Mouse (Mus musculus) lung, adult 2 months (tissue): ENCODE measurements around the gene Sumo2. TPM values are rescaled to one million over a fixed set of nuclear protein-coding genes. Genes with fewer than 3 reads are reported as not detected.
A peak's percentile ranks its signal among the peaks of the same experiment; 100 is the strongest.
"Not testable (repeated sequence)": the region's sequence is repeated elsewhere in the genome, so short reads cannot be mapped to it uniquely, and the experiment has no call there.

ENCODE experiments used
- DNase-seq: peaks from one replicate; pipeline ENCODE4 v3.0.0; 2022
- H3K4me1 ChIP-seq: fragments of 200-500 bp; 2 replicates; pipeline ENCODE4 v1.6.1; 2011; ENCODE audit warnings: low read length; ENCODE audit not compliant: control insufficient read depth, insufficient read depth
- H3K4me3 ChIP-seq: fragments of 200-500 bp; replicated peaks from 2 replicates; pipeline ENCODE3; 2011; ENCODE audit warnings: low read depth, mild to moderate bottlenecking, control low read depth, low read length; ENCODE audit errors: extremely low read depth
- CTCF ChIP-seq: fragments of 200-500 bp; IDR thresholded peaks from 2 replicates; pipeline ENCODE4 v1.5.1; 2011; ENCODE audit warnings: mild to moderate bottlenecking, low read length, control low read depth; ENCODE audit not compliant: insufficient read depth
- POLR2A ChIP-seq: fragments of 200-500 bp; IDR thresholded peaks from 2 replicates; pipeline ENCODE4 v1.6.1; 2011; ENCODE audit warnings: low read depth, mild to moderate bottlenecking, control low read depth, low read length, borderline replicate concordance; ENCODE audit errors: extremely low read depth
- WGBS: fragments of 180-500 bp; shearing (Covaris S2); methylation state at CpG from one replicate; pipeline ENCODE4 v1.1.7; 2018; 5-methylcytosine and 5-hydroxymethylcytosine counted together
- polyA plus RNA-seq: library from polyadenylated mRNA; depleted of rRNA; stranded (reverse); fragments of >200 nt; gene quantifications from 2 replicates; pipeline ENCODE4 v1.2.3, GENCODE M21; 2012

Gene Sumo2
- polyA plus RNA-seq, 1 experiment, result 67.9 TPM

DNA sequence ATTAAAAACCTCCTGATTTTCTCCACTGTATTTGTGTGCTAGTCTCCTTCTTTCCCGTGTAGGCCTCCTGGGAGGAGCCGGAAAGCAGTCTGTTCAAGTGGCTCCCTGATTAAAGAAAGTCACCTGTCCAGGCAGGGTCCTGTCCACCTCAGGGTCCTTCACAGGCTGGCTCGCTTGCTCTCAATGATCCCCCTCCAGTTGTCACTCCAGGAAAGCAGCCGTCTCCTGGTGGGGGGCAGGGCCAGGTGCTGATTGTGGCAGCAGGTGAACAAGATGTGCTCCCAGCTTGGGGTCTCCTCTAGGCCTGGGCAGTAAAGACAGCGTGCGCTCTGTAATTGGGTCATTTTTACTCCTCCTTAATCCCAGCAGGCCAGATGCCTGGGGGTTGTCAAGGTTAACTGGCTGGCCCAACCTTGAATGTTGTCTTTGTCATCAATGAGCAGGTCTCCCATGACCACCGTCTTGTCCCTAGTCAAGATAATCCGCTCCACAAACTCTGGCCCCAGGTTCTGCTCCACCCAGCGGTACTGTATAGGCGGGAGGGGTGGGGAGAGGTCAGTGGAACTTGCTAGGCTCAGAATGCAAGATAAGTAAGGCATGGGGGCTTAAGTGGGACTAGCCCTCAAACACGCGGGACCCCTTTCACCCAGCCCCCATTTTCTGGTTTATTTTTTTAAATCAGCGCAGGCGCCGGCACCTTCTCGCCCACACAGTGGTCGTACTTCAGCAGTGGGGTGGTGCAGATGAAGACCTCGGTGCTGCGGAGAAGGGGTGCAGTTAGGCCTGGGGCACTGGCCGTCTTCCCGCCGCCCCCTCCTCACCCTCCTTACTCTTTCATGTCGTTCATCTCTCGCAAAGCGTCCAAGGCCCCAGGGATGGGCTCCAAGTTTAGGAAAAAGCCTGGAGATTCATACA lies 45.4 kb downstream of the Sumo2 start:
- DNase-seq, result no peak
- Histone ChIP-seq H3K4me1 (peaks cover 9% of the 10 kb centered on the region; the same call in 1 of the 2 replicates), H3K4me3 (peak overlapping the region; percentile 68)
- TF ChIP-seq POLR2A, result no peak
- no peak for TF ChIP-seq CTCF
- 27% methylated on average over 25 of the region's 25 CpGs for WGBS

DNA sequence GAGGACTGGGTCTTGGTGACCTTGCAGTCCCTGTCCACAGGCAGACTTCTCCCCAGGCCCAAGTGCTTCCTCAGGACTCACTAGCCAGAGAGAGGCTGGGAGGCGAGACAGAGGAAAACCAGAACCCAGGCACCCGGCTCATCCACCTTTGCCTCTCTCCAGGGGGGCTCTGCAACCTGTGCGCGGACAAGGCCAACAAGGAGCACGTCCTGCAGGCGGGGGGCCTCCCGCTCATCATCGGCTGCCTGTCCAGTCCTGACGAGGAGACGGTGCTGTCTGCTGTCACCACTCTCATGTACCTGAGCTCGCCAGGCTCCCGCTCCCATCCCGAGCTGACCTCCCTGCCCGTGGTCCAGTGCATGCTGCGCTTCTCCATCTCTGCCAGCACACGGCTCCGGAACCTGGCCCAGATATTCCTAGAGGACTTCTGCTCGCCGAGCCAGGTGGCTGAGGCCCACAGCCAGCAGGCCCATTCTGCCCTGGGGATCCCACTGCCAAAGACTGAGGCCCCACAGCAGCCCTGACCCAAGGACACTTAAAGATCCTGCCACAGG lies 47.4 kb downstream of the Sumo2 start:
- TF ChIP-seq POLR2A, result no peak
- TF ChIP-seq CTCF, result no peak
- no peak for DNase-seq
- 88% methylated on average over 19 of the region's 19 CpGs for WGBS
- Histone ChIP-seq H3K4me3 (no peak overlapping the region), H3K4me1 (peaks cover 9% of the 10 kb centered on the region; the same call in 1 of the 2 replicates)

DNA sequence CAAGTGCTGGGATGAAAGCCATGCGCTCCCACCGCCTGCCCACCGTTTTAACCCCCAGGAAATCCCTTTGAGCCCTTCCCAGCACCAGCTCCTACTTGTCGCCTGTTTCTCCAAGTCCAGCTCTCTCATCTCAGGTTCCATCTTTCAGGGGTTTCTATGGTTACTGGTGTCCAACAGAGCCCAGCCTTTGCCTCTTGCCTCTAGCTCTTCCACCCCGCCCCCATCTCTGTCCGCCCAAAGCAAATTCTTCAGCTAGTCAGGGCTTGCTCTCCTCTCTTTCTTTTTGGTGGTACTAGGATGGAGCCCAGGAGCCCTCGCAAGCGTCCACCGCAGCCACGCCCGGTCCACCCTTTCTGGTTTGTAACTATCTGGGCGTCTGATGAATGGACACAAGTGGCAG lies 50.9 kb downstream of the Sumo2 start:
- DNase-seq, result no peak
- 83% methylated on average over 12 of the region's 12 CpGs for WGBS
- no peak for TF ChIP-seq CTCF
- Histone ChIP-seq H3K4me3 (no peak overlapping the region), H3K4me1 (no peaks in the 10 kb centered on the region)

DNA sequence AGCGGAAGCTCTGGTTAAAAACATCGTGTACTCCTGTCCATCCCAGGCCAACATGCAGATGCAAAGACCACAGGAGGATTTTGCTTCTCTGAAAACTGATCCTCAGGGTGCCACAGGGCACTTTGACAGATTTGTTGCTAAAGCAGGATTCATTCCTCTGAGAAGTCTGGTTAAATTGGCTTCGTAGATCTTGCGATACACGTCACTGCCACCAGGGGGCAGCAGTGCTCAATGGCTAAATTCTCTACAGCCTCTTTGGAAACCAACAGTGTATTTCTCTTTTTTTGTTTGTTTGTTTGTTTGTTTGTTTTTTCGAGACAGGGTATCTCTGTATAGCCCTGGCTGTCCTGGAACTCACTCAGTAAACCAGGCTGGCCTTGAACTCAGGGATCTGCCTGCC lies 52.4 kb downstream of the Sumo2 start:
- H3K4me3 ChIP-seq, result no peak overlapping the region
- DNase-seq, result peak; percentile 77
- H3K4me1 ChIP-seq, result no peaks in the 10 kb centered on the region
- TF ChIP-seq CTCF (peak; percentile 82), POLR2A (no peak)
- 19% methylated on average over 6 of the region's 6 CpGs for WGBS

DNA sequence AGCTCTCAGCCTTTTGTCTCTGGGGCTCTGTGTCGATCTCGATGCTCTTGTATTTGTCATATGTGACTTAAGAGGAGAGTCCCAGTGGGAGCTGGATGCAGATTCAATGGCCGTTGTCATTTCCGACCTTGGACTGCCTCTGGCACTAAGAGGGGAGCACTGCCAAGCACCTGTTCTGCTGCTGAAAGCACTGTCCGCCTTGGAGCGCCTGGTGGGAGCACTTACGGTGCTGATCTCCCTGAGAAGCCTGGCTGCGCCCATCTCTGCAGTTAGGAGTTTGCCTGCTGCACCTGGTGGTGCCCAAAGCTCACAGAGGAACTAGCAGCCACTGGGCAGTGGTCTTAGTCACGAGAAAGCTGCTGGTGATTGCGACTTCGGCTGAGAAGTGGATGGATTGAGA lies 52.8 kb downstream of the Sumo2 start:
- WGBS, result 78% methylated on average over 11 of the region's 11 CpGs
- DNase-seq, result no peak
- Histone ChIP-seq H3K4me1 (no peaks in the 10 kb centered on the region), H3K4me3 (no peak overlapping the region)
- no peak for TF ChIP-seq CTCF
- no peak for TF ChIP-seq POLR2A

DNA sequence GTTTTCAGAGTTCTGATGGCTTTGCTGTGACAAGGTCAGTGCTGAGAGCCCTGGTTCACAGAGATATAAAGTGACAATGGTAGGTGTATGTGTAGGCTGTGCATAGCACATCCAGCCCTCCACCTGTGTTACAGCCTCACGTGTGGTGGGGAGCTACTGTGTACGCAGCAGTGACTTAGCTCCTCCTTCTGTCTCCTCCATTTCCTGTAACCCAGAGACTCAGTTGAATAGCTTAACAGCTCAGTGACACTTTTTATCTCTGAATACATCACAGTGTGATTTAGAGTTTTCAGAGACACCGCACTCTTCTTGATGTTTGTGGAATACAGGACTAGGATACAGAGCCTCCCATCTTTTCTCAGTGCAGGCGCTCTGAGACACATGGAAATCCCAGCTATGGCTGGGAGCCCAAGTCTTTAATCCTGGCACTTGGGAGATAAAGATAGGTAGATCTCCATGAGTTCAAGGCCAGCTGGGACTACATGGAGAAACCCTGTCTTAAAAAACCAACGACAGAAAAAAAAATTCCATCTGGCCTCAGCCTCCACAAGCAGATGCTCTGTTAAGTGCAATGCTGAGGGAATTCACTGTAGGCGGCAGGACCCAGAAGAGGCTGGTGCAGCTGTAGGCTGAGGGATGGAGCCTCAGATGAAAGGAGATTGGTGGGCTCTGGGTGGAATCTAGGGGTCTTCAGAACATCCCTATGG lies 54.4 kb downstream of the Sumo2 start:
- no peak overlapping the region for H3K4me3 ChIP-seq
- TF ChIP-seq CTCF, result no peak
- no peak for TF ChIP-seq POLR2A
- WGBS, result 71% methylated on average over 6 of the region's 6 CpGs
- no peaks in the 10 kb centered on the region; the same call in 1 of the 2 replicates for H3K4me1 ChIP-seq
- no peak for DNase-seq

DNA sequence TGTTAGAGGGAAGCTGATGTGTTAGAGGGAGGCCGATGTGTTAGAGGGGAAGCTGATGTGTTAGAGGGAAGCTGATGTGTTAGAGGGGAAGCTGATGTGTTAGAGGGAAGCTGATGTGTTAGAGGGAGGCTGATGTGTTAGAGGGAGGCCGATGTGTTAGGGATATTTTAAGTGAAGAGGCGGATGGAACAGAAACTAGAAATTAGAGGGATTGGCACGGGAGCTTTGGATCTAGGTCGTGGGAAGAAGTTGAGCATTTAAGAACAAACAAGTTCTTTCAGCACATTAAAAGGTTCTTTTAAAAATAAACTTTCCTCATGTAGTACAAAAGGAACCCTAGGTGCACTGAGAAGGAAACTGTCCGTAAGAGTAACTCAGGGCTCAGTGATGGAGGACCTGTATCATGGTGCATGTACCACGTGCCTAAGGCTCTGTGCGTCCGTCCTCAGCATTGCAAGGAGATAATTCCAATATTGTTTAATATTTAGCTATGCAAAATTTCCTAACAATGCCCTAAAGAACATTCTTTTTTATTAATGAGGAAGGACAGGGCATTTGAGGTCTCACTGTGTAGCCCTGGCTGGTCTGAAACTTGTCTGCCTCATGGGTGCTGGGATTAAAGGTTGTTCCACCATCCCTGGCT lies 57.7 kb downstream of the Sumo2 start:
- no peak for DNase-seq
- H3K4me1 ChIP-seq, result peaks cover 9% of the 10 kb centered on the region
- TF ChIP-seq POLR2A, result no peak
- no peak for TF ChIP-seq CTCF
- no peak overlapping the region for H3K4me3 ChIP-seq
- 76% methylated on average over 9 of the region's 9 CpGs for WGBS

DNA sequence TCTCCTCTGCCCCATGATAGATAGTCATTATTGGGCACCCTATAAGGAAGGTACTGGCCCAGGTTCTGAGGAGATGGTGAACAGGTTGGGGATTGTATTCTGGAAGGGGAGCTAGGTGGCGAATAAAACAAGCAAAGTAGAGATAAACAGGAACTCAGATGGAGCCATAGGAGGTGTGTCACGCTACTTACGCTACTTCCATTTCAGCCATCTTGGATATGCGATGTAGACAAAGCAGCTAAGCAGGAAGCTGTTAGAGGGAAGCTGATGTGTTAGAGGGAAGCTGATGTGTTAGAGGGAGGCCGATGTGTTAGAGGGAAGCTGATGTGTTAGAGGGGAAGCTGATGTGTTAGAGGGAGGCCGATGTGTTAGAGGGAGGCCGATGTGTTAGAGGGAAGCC lies 58.7 kb downstream of the Sumo2 start:
- not testable (repeated sequence) for DNase-seq, H3K4me3 ChIP-seq
- peaks cover 12% of the 10 kb centered on the region for H3K4me1 ChIP-seq
- 59% methylated on average over 7 of the region's 7 CpGs for WGBS

DNA sequence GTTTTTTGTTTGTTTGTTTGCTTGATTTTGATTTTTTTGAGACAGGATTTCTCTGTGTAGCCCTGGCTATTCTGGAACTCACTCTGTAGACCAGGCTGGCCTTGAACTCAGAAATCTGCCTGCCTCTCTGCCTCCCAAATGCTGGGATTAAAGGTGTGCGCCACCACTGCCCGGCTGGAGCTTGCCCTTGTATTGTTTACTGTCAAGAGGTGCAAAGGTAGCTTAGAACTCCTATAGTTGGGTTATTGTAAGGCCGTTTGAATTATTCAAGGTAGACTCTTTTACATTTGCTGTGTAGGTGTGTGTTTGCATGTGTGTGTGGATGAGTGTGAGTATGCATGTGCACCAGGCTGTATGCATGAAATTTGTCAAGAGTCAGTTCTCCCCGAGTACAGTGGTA lies 59.4 kb downstream of the Sumo2 start:
- H3K4me3 ChIP-seq, DNase-seq: not testable (repeated sequence)
- H3K4me1 ChIP-seq, result peaks cover 12% of the 10 kb centered on the region
- 74% methylated on average over 4 of the region's 4 CpGs for WGBS
